In genomic region chr15:25879229-25879628, GRCm38 (mm10) we compare ENCODE assay signal across 21 mouse cellular contexts.
"Had no signal": no experiment of that assay in that cellular context is flagged by ENCODE, and none has a peak within 500 bp of the region (broad histone marks: within the 10 kb centered on the region; RNA-seq: fewer than 3 reads in every experiment).

No protein-coding gene starts in this region.

- H3K27me3 ChIP-seq: heart, embryonic 13.5 days; heart, embryonic 15.5 days; hindbrain, embryonic 13.5 days; hindbrain, embryonic 15.5 days; limb, embryonic 13.5 days; limb, embryonic 15.5 days had no signal

- H3K4me1 ChIP-seq: limb, embryonic 15.5 days had no signal

- H3K36me3 ChIP-seq: heart, embryonic 13.5 days; heart, embryonic 15.5 days; hindbrain, embryonic 13.5 days; hindbrain, embryonic 15.5 days; limb, embryonic 13.5 days; limb, embryonic 15.5 days had no signal

- H3K4me3 ChIP-seq: heart, embryonic 13.5 days; heart, embryonic 15.5 days; hindbrain, embryonic 13.5 days; hindbrain, embryonic 15.5 days; limb, embryonic 13.5 days; limb, embryonic 15.5 days had no signal

- DNase-seq: forebrain, postnatal 0 days; gastrocnemius, postnatal 14 days; gastrocnemius, postnatal 36 days; heart, adult 18-20 months; heart, postnatal 14 days; heart, postnatal 36 days; kidney, adult 11 months; kidney, adult 8-10 months; kidney, postnatal 10 days; layer of hippocampus, adult 9-11 months; layer of hippocampus, postnatal 36 days; left cerebral cortex, postnatal 4 days had no signal

- ATAC-seq: forebrain, postnatal 0 days; hindbrain, postnatal 0 days; intestine, embryonic 16.5 days had no signal

- H3K9me3 ChIP-seq: heart, embryonic 13.5 days; heart, embryonic 15.5 days; hindbrain, embryonic 13.5 days; hindbrain, embryonic 15.5 days; limb, embryonic 13.5 days; limb, embryonic 15.5 days had no signal

- H3K27ac ChIP-seq: heart, embryonic 13.5 days; heart, embryonic 15.5 days; hindbrain, embryonic 13.5 days; hindbrain, embryonic 15.5 days; hindbrain, postnatal 0 days; limb, embryonic 13.5 days; limb, embryonic 15.5 days had no signal

- H3K4me2 ChIP-seq: heart, embryonic 11.5 days; heart, embryonic 13.5 days; heart, embryonic 15.5 days; hindbrain, embryonic 13.5 days; hindbrain, embryonic 15.5 days; limb, embryonic 13.5 days; limb, embryonic 15.5 days had no signal

- H3K9ac ChIP-seq: forebrain, postnatal 0 days; heart, embryonic 13.5 days; heart, embryonic 15.5 days; hindbrain, embryonic 13.5 days; hindbrain, embryonic 15.5 days; limb, embryonic 13.5 days; limb, embryonic 15.5 days had no signal
